Mouse (Mus musculus): Measurements from ENCODE around the gene Fam187b.

GRCm38 (mm10) chr7:30956357-30956751 lies 17.2 kb upstream of the Fam187b start:
- TF ChIP-seq CTCF (IDR thresholded peaks at IDR 0.05; ENCODE audit: low read depth, low read length): no peak
- 0 out of 2 replicates have a peak, but pooled peaks have one; percentile 9 for TF ChIP-seq POLR2A (IDR thresholded peaks at IDR 0.05; ENCODE audit: extremely low read depth, insufficient read depth, low read length)
